Mouse (Mus musculus) cerebellum, adult 2 months (tissue): ENCODE measurements around the gene Sri.

Source experiments
- CTCF ChIP-seq: fragments of 200-500 bp; IDR thresholded peaks from 2 replicates; pipeline ENCODE4 v1.5.1; 2011; ENCODE audit warnings: low read depth, mild to moderate bottlenecking, control low read depth, low read length, moderate library complexity, borderline replicate concordance; ENCODE audit not compliant: insufficient read depth
- POLR2A ChIP-seq: fragments of 200-500 bp; IDR thresholded peaks from 2 replicates; pipeline ENCODE4 v1.6.1; 2011; ENCODE audit warnings: low read length, control low read depth, borderline replicate concordance; ENCODE audit not compliant: insufficient read depth

DNA sequence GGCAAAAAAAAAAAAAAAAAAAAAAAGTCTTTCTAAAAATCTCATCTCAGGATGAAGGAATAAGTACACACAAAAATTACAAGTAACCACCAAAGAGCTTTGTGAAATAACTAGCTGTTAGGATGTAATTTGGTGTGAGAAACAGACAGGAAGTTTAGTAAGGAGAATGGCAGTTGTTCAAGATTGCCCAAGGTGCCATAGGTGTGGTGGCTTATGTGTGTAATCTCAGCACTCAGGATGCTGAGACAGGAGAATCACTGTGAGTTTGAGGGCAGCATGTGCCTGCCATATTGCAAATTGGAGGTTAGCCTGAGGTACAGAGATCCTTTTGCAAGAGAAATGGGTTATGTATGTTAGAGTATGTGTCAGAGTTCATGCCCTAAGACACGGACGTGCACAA, 16.6 kb downstream of the Sri start:
- TF ChIP-seq CTCF (no peak), POLR2A (no peak)
